Mouse (Mus musculus) left cerebral cortex, adult 9 months (tissue): Measurements from ENCODE around the gene Cct8.

Source experiments
- DNase-seq, 2 experiments: peaks; one replicate each; pipeline ENCODE4 v3.0.0; 2022; ENCODE audit warnings: low spot score in 2 of 2

Gene Cct8

GRCm38 (mm10) chr16:87445110-87445509 lies 50.6 kb downstream of the Cct8 start:
- no peak for DNase-seq

GRCm38 (mm10) chr16:87444071-87444470 lies 51.6 kb downstream of the Cct8 start:
- no peak for DNase-seq

DNA sequence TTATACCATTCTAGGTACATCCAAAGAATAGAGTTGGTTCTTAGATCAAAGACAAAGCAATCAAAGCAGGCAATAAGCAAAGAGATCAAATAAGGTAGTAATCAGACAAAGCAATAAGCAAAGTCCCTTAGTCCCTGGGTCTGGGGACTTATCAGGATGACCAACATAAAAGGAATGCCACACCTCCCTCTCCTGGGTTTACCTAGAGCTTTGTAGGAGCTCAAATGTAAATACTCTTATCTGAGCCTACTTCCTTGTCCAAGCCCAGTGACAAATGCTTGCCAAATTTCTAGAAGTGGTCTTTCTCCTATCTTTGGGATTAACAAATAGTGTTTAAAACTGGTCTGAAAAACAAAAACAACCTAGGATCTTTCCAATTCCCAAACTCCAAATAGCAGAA lies 52.4 kb downstream of the Cct8 start:
- no peak for DNase-seq

GRCm38 (mm10) chr16:87442291-87442690 lies 53.4 kb downstream of the Cct8 start:
- DNase-seq: no peak

DNA sequence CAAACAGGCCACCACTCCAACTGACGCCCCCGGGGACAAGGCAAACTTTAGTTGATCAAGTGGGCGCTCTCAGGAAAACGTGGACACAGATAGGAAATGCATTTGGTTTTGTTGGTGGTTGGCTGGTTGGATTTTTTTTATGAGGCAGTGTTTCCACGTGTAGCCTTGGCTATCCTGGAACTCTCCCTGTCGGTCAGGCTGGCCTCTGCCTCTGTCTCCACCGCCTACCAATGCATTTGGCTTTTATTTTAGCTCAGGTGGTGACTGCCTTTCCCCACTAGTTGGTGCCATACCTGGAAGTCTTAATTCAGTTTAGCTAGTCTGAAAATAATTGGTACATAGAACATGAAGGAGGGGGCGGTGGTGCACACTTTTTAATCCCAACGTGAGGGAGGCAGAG lies 54.6 kb downstream of the Cct8 start:
- DNase-seq: no peak

DNA sequence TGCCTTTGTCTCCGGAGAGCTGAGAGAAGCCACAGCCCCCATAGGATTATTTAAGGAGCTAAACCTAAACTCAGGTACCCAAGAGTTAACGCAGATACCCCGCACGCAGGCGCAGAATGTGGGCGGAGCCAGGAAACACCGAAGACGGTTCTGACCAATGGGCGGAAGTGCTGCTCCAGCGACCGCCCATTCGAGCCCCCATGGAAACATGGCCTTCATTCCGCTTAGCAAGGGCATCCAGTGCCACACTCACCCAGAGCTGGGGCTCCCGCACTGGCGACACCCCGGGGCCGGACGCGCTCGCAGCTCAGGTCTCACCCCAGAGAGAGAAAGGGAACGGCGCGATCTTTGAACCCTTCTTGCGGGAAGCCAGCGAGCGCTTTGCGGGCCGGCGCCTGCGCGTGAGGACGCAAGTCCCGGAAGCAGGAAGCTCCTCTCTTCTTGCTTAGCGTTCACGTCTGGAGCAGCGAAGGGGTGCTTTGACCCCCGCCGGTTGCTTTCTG lies 55.4 kb downstream of the Cct8 start, which contains the start of gene Rwdd2b:
Gene Rwdd2b, minus strand, starts transcription at position 390 of the 503 bp plus-strand sequence.
- DNase-seq: peak; percentile 78 to 94

GRCm38 (mm10) chr16:87438697-87439096 lies 57.0 kb downstream of the Cct8 start:
- no peak for DNase-seq

DNA sequence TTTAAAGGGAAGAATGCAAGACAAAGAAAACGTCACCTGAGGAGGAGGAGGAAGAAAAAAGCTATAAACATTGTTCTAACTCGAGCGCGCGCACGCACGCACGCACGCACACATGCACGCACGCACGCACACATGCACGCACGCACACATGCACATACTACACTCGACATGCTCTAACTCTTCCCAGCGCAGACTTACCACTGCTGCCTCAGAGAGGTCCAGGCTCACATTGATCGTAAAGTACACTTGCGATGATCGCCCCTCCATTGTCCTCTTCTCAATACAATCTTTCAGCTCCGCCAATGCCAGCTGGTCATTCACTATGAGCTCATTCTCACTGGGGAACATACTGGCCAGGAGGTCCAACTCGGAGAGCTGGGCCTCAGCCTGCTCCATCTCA lies 58.6 kb downstream of the Cct8 start:
- no peak for DNase-seq

DNA sequence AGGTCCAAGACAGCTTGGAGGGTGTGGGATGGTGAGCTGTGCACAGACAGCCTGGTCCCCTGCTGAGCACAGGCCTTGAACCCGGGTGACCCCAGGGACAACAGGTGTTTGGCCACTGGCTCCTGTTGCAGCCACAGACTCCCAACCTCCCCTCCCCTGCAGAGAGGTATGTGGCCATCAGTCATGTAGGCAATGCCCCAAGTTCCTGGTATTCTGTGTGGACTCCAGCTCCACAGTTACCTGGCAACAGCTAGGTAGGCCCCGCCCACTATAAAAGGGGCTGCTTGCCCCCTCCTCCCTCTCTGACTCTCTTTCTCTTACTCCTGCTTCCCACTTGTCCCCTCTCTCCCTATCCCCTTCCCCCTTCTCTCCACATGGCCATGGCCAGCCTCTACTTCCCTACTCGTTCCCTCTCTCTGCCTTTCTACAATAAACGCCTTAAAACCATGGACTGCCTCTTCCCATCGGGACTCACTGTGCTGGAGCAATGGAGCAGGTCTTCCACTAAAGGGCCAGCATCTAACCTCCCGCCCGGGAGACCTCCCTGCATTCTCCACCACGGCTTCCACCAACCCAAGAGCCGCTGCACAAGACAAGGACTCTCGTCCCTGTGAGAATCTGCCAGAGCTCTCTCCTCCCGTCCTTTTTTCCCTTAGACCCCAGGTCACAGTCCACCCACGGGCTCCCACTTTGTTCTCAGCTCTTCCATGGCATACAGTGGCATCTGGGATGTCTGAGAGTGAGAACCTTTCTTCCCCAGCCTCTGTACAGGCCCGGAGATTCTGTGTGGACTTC lies 60.1 kb downstream of the Cct8 start:
- no peak for DNase-seq

GRCm38 (mm10) chr16:87434946-87435345 lies 60.7 kb downstream of the Cct8 start:
- no peak for DNase-seq

DNA sequence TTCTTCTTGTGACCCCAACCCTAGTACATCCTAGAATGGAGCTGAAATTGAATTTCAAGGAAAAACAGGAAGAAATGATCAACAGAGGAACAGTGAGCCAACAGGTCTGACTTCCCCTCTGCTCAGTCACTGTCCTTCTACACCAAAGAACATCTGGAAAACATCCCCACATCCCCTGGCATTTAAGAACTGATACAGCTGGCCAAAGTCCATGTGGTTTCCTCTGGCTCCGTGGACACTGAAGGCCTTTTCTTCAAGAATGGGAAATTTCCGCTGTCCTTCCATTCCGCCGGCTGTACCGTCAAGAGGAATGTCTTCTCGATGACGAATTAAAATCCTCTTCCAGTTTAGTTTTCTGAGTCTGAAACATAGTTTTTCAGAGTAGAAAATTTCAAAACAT lies 61.4 kb downstream of the Cct8 start:
- DNase-seq: no peak
